Mouse (Mus musculus) left cerebral cortex, adult 11 months (tissue): Measurements from ENCODE around the gene Gemin5.

ENCODE experiments used
- DNase-seq: peaks from one replicate; pipeline ENCODE4 v3.0.0; 2022; ENCODE audit warnings: low spot score

Gene Gemin5

DNA sequence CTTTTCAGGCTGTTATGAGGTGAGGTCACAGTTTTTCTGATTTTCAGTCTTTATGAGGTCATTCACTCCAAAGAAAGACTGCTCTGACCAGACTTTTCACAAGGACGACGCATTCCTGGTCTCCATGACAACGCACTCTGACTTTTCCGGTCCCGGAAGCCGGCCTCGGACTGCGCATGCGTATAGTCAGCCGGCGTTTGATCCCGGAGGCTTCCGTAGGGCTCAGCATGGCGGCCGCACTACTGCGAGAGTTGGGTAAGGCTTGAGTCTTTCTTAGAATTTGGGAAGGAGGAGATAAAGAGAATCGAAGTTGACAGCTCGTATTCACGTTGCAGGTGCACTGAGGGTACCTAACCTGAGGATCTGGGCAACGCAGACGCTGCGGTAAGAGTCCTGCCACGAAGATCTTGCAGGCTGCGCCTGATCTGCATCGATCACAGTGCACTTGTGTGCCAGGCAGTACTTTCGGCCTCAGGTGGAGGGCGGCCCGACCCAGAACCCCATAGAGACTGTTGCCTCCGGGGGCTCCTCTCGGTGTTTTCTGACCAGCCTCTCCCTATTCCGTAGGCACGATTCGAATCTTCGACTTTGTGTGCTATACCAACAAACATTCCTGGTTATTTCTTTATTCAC, 3.2 kb upstream of the Gemin5 start, which contains the start of gene Mrpl22:
Mrpl22 (plus strand) TSS at position 203 of the 633 bp plus-strand sequence.
- DNase-seq, result peak; percentile 91

DNA sequence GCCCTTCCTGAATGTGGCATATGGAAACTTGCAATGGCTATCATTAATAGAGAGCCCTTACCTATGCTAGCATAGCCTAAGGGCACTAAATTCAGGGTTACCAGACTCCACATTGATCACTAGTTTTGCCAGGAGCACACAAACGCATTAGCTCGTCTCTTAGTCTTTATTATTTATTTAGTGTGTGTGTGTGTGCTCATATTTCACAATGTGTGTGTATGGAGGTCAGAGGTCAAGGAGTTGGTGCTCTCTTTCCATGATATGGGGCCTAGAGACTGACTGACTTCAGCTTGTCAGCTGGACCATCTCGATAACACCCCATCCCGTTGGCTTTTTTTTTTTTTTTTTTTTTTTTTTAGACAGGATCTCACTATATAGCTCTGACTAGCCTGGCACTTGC, 1.3 kb upstream of the Gemin5 start:
- no peak for DNase-seq

DNA sequence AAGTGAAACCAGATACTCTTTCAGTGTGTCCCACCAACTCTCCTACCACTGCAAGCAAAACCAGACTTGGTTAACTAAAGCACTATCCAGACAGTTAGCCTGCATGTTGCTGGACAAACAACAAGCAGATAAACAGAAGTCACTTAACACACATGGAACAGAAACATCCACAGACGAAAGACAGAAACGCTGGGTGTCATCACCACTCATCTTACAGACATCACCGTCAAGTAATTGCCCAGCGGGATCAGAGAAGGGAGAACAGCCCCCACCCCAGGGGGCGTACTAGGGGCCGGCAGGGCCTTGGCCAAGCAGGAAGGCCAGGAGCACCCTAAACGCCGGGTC, 545 bp downstream of the Gemin5 start:
- DNase-seq, result no peak

DNA sequence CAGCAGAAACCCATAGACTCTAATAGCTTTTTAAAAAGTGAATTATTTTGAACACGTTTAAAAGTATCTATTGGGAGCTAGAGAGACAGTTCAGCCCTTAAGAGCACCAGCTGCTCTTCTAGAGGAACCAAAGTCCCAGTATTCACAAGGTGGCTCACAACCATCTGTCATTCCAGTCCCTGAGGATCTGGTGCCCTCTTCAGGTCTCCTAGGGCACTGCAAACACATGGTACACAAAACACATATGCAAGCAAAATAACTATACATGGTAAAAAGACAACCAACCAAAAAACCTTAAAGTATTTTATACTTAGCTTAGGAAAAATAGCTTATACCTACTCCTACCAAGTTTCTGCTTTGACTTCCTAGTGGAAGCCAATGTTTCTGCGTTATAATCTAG, 3.3 kb downstream of the Gemin5 start:
- DNase-seq, result no peak

DNA sequence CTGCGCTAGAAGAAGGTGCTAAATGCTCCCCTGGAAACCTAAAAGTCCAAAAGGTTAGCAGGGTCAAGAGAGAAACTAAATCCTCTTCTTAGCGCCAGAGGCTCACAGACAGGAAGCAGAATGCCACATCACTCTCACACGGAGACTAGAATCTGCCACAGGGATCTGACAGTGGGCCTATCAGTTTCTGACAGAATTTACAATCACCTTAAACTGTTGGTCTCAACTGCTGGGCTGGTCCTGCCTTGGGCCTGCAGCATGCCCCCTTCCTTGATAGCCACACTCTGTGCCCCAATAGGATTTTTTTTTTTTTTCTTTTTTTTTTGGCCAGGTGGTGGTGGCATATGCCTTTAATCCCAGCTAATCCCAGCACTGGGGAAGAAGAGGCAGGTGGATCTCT, 11.5 kb downstream of the Gemin5 start:
- no peak for DNase-seq

DNA sequence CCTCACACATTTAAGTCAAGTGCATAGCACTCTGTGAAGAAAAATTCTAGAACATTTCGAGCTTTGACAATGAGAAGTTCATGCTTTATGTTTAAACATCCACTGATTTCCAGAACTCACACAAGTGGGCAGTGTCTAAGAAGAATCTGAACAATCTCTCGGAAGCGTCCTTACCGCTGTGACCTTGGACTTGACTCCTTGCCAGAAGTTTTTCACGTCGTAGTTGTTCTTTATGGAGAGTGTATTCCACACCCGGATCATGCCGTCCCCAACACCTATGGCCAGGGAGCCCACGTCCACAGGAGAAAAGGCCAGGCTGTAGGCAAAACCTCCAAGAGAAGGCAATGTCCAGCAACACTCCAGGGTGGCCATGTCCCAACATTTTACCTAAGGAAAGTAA, 12.9 kb downstream of the Gemin5 start:
- no peak for DNase-seq

DNA sequence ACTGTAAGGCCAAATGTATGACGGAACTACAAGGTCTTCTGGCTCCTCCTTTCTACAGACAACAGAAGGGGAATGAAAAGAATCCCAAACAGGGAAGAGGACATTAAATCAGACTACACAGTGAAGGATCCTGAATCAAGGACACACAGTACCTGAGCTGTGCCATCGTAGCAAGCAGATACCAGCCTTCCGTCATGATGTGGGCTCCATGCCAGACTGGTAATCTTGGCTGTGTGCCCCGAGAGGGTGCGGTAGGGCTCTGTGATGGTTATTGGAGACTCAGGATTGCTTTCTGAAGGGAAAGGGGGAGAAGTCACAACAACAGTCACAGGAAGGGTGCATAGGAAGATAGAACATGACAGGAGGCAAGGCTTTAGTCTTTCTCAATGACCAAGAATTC, 22.1 kb downstream of the Gemin5 start:
- DNase-seq, result no peak

DNA sequence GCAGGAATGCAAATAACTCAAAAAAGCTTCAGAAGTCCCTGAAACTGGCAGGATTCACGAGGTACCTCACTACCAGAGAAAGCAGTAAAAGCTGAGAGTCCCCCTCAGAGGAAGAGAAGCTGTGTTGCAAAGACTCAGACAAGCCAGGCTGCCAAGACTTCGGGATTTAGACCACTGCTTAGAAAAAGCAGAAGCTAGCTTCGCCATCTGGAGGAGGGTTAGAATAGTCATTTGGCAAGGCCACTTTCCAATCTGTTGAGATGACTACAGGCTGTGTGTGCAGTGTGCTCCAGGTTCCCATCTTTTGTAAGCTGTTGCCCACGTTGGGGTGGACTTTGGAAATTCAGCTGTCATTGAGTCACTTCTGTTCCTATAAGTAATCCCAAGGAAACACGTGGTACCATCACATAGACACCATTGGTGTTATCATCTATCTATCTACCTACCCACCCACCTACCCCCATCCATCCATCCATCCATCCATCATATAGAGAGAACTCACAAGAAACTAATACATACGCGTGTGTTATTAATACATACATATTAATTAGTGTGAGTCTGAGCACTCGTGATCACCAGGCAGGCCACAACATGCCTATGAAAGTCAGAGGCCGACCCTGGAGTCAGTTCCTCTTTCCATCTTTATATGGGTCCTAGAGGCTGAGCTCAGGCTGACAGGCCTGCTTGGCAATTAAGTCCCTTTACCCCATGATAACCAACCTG, 24.5 kb downstream of the Gemin5 start:
- no peak for DNase-seq

DNA sequence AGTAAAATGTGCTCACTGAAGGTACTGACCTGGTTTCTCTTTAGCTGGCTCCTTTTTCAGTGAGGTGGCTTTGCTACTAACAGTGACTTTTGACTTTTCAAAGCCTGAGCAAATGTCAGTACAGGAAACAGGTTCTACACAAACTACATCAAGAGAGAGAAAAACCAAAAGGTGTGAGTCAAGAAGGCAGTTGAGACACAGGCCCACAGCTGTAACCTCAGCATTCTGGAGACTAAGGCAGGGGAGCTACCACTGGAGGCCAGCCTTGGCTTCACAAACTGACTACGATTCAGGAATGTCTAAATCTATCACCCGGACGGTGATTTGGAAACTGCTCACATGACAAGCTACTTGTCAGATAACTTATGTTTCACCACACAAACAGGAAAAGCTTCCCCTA, 28.9 kb downstream of the Gemin5 start:
- no peak for DNase-seq

DNA sequence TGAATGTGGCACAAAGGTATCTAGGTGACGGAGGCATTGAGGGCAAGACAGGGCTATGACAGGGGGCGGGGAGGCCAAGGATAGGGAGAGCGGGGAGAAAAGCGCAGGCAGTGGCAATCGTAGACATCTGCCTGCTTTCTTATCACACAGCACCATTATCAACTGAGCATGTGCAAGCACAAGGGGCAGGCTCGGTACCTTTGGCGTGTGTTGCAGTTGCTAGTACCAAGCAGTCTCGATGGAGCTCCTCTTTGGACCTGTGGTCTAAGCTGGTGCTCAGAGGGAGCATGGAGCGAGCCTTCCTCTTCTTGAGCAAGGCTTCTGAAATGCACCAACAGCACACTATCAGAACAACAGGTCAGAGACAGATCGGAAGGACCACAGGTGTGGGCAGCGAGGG, 29.5 kb downstream of the Gemin5 start:
- no peak for DNase-seq

DNA sequence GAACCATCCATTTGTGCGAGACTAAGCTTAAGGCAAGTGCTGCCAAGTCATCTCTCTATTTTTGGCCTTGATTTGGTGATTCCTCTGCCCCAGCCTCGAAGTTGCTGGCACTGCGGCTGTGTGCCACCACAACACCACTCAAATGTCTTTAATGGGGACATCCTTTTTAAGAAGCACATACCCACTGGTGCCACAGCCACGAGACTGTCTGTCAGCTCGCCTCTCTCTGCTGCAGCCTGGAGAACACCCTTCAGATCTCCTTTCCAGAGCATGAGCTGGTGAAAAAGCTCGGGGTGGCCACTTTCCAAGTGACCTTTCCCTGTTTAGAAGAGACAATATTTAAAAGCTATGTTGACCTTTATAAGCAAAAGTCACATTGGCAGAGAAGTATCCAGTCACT, 31.7 kb downstream of the Gemin5 start:
- no peak for DNase-seq

DNA sequence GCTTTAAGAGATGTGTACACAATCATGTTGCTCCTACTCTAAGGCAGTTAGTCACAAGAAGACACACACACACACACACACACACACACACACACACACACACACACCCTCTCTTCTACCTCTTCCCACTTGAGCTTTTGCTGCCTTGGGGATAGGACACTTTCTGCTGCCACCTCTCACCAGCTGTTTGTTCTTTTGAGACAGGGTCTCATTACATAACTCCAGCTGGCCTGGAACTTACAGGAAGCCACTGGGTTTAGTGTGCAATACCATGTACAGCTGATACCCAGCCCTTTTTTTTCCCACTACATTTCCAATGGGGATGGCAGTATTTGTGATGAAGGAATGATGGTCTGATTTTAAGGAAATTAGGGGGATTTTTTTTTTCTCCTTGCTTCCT, 33.0 kb downstream of the Gemin5 start:
- no peak for DNase-seq

DNA sequence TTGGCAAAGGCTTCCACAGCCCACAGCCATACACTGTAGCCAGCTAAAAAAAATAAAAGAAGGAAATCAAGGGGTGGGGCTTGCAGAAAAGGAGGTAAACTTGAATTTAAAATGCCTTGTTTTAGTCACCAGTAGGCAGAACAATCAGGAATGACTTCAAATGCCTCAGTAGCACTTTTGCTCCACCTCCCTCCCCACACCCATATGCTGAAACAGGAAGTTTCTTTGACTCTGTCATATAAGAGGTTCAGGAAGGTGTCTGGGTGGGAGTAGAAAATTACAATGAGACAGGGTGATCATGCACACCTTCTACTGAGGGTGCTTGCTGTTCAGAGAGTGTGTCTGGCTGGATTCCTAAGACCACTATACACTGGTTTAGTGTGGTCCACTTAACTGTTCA, 33.5 kb downstream of the Gemin5 start:
- DNase-seq, result no peak

DNA sequence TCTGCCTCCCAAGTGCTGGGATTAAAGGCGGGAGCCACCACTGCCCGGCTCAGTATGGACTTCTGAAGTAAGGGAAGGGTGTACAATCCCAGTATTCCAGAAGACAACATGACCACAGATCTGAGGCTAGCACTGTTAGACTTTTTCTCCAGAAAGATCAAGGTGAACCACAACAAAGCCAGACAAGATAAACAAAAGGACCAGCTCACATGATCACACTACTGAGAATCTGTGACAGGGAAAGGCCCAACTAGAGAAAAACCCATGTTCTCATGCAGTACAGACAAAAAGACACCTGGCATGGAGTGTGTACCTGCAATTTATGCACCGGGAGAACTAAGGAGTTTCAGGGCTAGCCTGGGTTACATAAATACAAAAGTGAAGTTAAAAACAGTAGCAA, 36.3 kb downstream of the Gemin5 start:
- DNase-seq, result no peak

DNA sequence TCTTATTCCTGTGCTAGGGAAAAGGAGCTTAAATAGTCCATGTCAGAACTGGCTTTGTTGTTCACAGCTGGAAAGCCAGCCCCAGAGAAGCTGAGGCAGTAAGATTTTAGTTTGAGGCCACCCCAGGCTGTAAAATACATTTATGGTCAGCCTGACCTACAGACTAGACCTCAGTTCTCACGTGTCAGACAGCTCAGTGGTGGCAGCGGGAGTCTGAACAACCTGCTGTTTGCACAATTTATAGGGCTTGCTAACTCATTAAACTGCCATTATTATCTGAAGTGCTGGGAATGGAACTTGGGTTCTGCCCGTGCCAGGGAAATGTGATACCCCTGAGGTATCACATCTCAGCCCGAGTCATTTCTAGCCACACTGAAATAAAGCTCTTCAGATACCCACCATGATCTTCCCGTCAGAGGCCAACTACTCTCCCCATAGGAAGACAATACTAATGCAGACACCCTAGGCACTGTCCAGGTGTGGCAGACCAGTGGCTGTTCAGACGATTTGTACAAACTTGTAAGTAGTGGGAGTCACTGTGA, 39.0 kb downstream of the Gemin5 start:
- DNase-seq, result no peak

DNA sequence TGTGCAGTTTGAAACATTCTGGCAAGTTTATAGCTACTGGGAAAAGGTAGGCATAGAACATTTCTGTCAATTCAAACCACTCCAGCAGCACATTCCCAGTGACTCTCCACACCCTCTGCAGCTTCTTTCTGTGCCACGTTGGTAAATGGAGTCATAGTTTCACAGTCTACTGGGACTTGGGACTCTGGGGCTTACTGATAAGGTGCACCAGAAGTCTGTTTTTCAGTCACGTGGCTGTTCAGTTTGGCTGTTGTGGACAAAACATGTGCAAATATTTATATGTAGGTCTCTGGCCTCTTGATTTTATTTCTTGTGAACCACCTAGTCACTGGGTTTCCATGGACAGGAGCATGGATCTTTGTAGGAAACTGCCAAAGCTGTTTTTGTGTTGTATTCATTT, 40.8 kb downstream of the Gemin5 start:
- DNase-seq, result no peak

DNA sequence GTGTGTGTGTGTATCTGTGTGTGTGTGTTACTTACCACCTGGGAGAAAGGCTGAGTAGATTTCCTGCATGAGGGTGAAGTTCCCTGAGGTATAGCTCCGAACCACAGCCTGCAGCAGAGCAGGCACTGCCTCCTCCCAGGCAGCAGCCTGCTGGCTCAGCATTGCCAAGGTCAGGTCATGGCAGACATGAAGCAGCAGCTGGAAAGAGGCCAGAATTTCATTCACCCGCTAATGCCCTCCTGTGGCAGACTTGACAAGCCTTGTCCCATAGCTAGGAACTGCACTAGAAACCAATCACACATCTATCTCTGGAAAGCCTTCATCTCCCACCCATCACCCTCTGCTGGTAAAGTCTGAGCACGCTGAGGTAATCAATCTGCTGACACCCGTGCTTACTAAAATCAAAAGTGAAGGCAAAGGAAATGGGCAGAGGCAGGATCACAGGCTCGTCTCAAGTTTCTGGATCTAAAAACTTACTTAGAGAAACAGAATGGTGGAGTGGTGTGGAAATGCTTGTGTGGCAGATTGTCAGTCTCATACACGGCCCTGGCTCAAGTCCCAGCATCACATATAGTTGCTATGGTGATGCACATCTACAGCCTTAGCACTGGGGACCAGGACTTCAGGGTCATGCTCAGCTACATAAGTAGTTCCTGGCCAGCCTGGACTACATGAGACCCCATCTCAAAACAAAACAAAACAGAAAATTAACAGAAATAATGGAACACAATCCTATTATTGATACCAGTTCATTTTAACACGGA, 41.8 kb downstream of the Gemin5 start:
- no peak for DNase-seq

DNA sequence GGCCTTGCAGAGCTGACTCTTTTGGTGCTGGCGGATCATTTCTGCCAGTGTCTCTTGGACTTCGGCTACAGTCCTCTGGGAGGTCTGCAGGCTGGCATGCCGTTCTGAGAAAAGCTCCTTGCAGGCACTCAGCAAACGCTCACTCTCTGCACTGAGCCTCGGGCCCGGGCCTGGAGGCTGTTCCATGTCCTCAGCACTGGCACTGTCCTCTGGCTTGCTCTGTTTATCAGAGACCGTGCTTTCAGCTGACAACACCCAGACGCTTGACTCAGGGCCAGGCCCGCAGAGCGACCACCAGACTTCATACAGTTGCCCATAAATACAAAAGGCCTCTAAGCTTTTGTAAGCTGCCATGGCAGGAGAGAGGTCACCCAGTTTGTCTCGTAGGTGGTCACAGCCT, 43.3 kb downstream of the Gemin5 start:
- no peak for DNase-seq

DNA sequence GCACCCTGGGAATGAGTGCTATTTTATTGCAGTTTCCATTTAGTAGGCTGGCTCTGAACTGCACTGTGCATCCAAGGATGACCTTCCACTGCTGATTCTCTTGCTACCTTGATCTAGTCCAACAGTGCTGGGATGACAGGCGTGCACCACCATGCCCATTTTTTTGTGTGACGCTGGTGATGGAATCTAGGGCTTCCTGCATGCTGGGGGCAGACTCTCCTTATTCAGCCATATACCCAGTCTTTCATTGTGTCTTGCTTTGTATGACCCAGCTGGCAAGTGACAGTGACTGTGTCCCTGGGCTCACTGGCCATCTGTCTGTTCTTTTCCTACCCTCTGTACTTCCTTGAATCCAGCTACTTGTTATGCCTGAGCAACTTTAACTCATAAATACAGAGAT, 44.6 kb downstream of the Gemin5 start:
- no peak for DNase-seq

DNA sequence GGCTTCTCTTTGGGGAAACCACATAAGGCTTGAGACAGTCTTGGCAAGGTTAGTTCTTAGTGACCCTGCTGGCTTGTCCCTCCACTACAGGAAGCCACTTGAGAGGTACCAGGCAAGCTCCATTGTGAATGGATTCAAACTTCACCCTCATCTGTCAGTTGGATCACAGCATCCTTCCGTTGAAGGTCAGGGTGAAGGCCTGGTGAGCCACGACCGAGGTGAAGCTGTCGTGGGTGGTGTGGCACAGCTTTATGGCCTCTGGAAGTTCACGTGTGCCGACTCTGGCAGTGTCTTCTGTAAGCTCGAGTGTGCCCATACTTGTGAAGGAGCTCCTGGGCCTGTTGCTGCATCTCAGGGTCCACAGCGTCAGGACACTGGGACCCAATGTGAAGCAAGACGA, 47.0 kb downstream of the Gemin5 start:
- no peak for DNase-seq

DNA sequence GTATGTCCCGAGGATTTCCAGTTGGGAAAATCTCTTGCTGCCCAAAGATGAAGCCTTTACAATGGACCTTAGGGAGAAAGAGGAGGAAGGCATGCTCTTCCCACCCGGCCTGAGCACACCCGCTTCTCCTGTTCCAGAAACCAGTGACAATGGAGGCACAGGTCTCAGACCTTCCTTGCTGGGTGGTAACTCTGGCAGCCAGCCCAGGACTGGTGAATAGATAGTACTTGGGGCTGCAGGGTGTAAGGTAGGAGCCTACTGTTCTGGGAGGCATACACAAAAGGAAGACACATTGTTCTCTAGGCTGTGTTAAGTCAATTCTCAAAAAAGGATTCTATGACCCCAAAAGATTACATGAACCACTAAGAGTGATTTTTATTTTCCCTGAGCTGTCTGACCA, 47.7 kb downstream of the Gemin5 start:
- DNase-seq, result no peak

DNA sequence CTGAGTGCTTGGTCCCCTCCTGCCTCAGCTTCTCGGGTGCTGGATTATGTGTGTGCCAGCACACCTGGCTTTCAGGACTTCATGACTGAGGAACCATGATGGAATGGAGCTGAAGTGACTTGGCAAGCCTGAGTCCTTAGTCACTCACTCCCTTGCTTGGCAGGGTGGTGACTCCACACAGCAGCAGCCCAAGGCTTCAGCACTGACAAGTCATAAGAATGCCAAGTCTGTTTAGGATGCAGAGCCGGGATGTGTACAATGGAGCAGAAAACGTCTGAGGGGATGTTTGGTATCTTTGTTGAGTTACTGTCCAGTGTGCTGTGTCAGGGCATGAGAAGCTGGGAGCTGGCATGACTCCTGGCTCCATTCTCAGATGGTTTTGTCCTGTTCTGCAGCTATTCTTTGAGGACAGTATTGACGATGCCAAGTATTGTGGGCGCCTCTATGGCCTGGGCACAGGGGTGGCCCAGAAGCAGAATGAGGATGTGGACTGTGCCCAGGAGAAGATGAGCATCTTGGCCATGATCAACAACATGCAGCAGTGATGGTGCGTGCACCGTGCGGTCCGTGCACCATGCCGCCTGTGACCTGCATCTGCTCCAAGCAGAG, 51.2 kb downstream of the Gemin5 start:
- DNase-seq, result no peak

DNA sequence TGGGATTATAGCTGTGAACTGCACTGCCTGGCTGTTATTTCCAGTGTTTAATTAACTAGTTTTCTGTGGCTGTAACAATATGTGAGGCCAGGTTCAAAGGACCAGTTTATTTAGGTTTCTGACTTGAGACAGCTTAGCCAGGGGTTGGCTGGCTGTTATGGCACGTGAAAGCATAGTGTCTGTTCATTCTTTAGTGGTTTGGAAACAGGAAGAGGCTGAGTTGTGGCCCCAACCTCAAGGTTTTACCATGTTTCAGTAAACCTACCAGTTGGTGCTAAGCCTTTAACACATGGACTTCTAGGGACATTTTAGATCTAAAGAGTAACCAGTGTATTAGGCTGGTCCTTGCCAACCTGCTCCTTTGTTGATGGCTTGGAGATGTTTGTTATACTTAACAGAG, 51.8 kb downstream of the Gemin5 start:
- no peak for DNase-seq
